Mouse (Mus musculus) megakaryocyte progenitor cell, adult 5-6 weeks (primary cell): ENCODE data around the gene Otop3. TPM values are rescaled to one million over a fixed set of nuclear protein-coding genes. Genes with fewer than 3 reads are reported as not detected.

ENCODE experiments used
- ATAC-seq: replicated peaks from 2 replicates; pipeline ENCODE4 v1.8.0; 2016; ENCODE audit warnings: mild to moderate bottlenecking, moderate TSS enrichment, inconsistent platforms; ENCODE audit not compliant: poor library complexity
- total RNA-seq, 2 experiments: library from RNA; stranded (forward) in 1 of 2; stranded (reverse) in 1 of 2; fragments of 157-497, 149-512 nt in 1 of 2; fragments of 200-1000 nt in 1 of 2; gene quantifications; 2 replicates each; pipeline versions ENCODE4 v1.2.3 to v1.2.4; 2015 to 2017

Gene Otop3
- total RNA-seq (2015) (not detected in 2 replicates), total RNA-seq (2017) (not detected in 2 replicates)

DNA sequence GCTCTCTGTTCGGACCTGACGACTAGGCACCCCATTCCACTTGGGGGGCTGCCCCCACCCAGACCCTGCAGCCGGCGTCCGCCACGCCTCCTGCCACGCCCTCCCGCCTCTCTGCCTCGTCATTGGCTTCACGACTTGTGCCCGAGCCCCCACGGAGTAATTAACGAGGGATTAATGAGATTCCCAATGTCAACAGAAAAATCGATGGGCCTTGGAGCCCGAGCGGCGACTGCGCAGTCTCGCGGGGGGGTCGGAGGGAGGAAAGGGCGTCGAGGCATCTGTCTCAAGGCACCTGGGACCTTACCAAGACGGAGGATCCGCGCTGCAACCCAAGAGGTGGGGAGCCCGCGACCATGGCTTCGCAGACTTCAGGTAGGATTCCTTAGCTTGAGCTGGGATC lies at the start of gene Otop3:
TSS of gene Otop3 (plus strand) at position 201 of the 400 bp plus-strand sequence.
- no peak for ATAC-seq

DNA sequence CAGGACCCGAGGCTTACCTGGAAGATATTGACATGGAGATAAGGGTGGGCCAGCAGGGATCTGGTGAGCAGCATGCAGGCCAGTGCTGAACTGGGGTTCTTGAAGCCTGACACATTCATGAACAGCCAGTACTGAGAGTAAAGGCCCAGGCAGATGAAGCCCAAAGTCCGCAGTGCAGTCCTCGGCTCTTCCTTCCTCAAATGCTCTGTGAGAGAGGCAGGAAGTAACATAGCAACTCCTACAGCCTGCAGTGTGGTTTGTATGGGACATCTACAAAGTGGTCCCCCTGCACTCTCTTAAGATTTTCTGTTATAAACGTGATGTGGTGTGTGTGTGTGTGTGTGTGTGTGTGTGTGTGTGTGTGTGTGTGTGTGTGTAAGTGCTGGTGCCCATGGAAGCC lies 49.2 kb upstream of the Otop3 start:
- ATAC-seq: peak; percentile 76

- no peak for ATAC-seq
Observed at GRCm38 (mm10) chr11:115286201-115286993, 48.1 kb upstream of the Otop3 start.

- peak; percentile 40 for ATAC-seq
Observed at GRCm38 (mm10) chr11:115287386-115287785, 47.1 kb upstream of the Otop3 start.

- no peak for ATAC-seq
Observed at GRCm38 (mm10) chr11:115288305-115288704, 46.2 kb upstream of the Otop3 start.

DNA sequence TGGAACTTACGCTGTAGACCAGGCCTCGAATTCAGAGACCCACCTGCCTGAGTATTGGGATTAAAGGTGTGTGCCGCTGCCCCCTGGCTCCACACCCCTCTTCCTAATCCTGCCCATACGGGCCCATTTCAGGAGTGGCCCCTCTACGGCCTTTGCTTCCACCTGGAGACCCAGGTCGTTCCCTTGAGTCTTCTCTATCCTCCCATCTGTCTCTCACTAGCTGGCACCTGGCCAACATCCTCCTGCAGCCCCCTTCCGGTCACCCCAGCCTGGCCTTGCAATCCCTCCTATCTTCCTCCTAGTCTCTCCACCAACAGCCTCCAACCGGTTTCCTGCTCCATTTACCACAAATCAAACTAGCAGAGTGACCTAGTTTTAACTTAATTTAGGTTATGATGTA lies 44.6 kb upstream of the Otop3 start:
- no peak for ATAC-seq

DNA sequence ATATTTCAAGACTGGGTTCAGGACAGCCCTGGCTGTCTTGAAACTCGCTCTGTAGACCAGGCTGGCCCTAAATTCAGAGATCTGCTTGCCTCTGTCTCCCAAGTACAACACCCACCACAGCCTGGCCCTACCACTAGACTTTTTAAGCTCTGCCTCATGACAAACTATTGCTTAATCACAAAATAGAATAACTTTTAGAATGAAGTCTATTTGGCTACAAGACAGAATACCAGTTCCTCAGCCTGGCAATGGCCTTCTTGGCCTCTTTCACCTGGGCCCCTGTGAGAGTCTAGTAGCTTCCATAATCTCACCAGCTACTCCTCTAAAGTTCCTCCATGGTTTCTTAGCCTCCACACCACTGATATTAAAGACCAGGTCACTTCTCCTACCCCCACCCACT lies 44.2 kb upstream of the Otop3 start:
- ATAC-seq: no peak

DNA sequence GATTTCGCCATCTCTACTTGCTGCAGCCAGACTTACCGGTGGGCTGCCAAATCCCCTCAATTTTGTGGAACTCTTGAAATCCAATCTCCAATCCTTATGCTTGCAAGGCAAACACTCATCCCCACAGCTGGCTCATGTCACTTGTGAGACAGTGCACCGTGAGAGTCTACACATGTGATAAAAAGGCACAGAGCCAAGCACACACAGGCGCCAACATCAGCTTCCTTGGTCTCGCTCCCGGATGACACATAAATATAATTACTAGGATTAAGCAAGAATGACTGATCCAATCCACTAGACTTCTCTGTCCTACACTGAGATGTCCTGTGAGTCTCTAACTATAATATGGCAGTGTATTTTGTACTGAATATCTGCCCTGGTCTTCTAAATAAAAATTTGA lies 43.6 kb upstream of the Otop3 start:
- no peak for ATAC-seq

DNA sequence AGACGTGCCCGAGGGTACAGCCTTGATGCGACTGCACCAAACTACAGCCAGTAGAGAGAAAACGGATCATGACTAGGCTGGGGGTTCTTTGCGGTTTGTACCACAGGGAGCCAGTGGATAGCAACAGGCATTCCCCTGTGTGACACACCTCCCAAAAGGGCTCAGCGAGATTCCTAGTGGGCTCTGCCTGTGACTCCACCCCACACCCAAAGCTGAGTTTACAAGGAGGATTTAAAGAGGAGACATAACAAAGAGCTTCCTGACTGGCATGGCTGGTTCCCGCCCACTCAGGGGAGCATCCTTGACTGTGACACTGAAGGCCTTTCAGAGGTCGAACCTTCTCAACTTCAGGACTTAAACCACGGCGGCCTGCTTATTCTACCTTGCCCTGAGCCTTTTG lies 43.0 kb upstream of the Otop3 start:
- no peak for ATAC-seq

DNA sequence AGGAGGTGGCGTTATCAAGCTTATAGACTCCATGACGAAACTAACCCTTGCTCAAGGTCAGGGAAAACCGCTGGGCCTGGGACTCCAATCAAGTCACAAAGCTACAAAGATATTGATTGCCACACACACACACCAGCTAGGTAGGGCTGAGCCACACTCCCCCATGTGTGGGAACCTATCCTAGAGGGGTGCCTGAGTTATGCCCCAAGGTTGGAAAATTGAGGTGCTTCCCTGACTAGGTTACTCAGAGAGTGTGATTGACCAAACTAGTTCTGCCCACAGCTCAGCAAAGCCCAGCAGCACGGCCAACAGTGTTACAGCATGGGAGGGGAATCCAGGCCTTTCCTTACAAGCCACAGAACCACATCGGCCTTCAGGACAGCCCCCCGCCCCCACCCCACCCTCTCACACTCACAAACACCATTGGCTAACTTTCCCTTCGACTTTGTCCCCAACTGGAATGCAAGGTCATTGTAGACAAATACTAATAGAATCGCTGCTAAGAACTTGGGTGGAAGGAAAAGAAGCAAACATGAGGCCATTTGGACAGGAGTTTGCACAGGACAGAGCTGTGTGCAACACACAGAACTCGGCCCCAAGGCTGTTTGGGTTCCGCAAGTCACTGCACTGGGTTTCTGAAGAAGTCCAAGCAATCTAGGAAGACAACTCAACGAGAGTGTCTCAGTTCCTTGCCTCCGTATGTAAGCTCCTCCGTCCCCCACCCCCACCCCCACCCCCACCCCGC lies 41.7 kb upstream of the Otop3 start:
- peak; percentile 24; the same call in 1 of the 2 replicates for ATAC-seq

GRCm38 (mm10) chr11:115295939-115296338 lies 38.6 kb upstream of the Otop3 start:
- ATAC-seq: no peak

GRCm38 (mm10) chr11:115296471-115297210 lies 37.9 kb upstream of the Otop3 start:
- ATAC-seq: no peak

DNA sequence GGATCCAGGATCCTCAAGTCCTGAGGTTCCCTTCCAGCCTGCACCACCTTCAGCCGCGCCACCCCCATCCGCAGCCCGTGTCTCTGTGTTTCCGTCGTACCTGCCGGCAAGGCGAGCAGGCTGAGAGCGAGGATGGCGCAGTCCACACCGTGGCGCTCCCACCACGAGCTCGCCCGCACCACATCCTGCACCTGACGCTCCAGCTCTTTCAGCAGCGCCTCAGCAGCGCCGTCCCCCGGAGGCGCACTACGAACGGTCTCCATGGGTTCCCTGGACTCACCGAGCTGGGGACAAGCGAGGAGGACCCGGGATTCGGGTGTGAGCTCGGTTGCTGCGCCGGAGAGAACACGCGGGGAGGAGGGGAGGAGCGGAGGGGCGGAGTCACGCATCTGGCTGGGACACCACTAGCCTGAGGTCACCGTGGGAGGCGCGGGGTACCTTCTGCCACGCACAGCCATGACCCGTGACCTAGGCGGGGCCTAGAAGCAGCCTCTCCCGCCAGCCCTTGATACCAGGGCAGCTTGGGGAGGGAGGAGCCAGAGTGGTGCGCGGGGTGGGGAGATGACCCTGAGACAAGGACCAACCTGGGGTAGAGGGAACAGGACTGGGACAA lies 37.2 kb upstream of the Otop3 start, which contains the start of gene Fads6:
TSS of gene Fads6 (minus strand) at position 450 of the 613 bp plus-strand sequence.
- ATAC-seq: peak; percentile 63

DNA sequence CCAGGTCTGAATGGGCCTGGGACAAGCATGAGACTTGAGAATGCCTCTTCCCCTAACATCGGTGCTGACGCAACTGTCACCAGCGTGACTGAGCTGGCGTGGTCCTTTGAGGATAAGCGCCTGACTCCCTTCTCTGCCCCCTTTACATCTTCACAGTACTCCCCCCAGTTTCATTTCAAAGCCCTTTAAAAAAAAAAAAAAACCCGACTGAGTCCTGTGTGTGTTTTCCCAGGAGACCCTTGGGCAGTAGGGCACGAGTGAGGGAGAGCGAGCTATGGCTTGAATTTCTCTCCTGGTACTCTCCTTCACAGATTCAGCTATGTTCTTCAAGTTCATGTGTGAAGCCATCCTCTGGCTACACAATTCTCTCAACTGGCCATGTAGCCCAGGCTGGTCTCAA lies 36.4 kb upstream of the Otop3 start:
- no peak for ATAC-seq

DNA sequence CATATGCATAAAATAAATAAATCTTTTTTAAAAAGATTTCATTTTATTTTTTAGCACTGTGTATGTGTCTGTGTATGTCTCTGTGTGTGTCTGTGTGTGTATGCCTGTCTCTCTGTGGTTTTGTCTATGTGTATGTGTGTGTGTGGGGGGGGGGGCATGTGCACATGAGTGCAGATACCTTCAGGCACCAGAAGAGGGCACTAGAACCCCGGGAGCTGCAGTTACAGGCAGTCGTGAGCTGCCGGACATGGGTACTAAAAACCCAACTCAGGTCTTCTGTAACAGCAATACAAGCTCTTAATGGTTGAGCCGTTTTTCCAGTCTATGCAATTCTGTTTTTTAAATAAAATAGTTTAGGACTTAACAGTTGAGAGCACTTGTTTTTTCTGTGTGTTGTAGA lies 33.8 kb upstream of the Otop3 start:
- ATAC-seq: no peak

GRCm38 (mm10) chr11:115301351-115301750 lies 33.2 kb upstream of the Otop3 start:
- ATAC-seq: no peak

DNA sequence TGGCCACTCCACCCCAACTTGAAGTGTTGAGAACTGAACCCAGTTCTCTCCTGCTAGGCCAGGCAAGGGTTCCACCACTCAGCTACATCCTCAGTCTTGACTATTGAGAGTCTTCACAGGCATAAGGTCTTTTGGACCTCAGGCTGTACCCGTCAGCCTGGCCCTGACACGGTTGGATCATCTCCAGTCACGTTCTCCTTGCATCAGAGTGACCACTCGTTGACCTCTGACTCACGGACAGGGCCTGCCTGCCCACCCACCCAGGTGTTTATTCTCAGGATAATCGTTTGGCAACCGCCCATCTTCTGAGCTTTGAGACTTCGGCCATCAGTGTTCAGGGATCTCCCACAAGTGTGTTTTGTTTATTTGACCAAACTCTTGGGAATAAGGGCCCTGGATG lies 31.4 kb upstream of the Otop3 start:
- ATAC-seq: no peak

GRCm38 (mm10) chr11:115306863-115307262 lies 27.7 kb upstream of the Otop3 start, which contains the start of gene Otop2:
TSS of gene Otop2 (plus strand) at chr11:115307163.
- ATAC-seq: no peak

- no peak for ATAC-seq
Observed at GRCm38 (mm10) chr11:115308781-115309180, 25.8 kb upstream of the Otop3 start.

GRCm38 (mm10) chr11:115314249-115314648 lies 20.3 kb upstream of the Otop3 start:
- ATAC-seq: peak; percentile 64; the same call in 1 of the 2 replicates

DNA sequence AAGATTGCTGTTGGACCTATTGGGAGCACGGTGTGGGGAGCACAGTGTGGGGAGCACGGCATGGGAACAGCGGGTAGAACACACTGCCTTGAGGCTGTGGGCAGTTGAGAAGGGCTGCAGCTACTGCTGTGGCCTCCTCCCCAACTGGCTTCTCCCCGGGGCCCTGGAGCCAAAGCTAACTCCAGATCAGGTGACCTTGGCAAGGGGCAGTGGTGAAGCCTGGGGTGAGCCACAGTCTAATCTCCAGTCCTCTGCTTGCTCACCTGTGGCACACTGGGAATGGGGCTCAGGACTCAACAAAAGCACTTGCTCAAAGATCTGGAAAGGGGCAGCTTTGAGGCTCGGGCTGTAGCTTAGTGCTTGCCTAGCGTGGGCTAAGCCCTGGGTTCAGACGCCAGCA lies 17.3 kb upstream of the Otop3 start:
- no peak for ATAC-seq
